Mouse (Mus musculus): ENCODE data around the gene Pard3b.

- TF ChIP-seq CTCF (IDR thresholded peaks at IDR 0.05; ENCODE audit: insufficient read depth, low read depth, low read length) (no peak), POLR2A (IDR thresholded peaks at IDR 0.05; ENCODE audit: insufficient read depth, low read depth, low read length) (no peak)
Observed at GRCm38 (mm10) chr1:62155970-62156369, 517.3 kb downstream of the Pard3b start.
